Mouse (Mus musculus): ENCODE results near the gene 9530068E07Rik. TPM values are rescaled to one million over a fixed set of nuclear protein-coding genes. Genes with fewer than 3 reads are reported as not detected.

Gene 9530068E07Rik
- total RNA-seq, 2 experiments from 2014 or later, result 59.2 to 64.2 TPM

GRCm38 (mm10) chr11:52402566-52402965, 6.3 kb downstream of the 9530068E07Rik start:
- no peak for DNase-seq (ENCODE audit: extremely low spot score in 1 of 2, low spot score in 2 of 2)
- no peak for TF ChIP-seq CTCF (IDR thresholded peaks at IDR 0.05)
- Histone ChIP-seq H3K27ac (no peak overlapping the region), H3K4me3 (no peak overlapping the region)
- intact Hi-C loops (cut with DNase I), result no loop called here

GRCm38 (mm10) chr11:52404209-52404608, 8.0 kb downstream of the 9530068E07Rik start:
- TF ChIP-seq CTCF (IDR thresholded peaks at IDR 0.05), result no peak
- no peak overlapping the region for H3K27ac ChIP-seq
- H3K4me3 ChIP-seq, result no peak overlapping the region
- intact Hi-C loops (cut with DNase I), result no loop called here
- no peak for DNase-seq (ENCODE audit: extremely low spot score in 1 of 2, low spot score in 2 of 2)

- intact Hi-C loops (cut with DNase I), result no loop called here
- H3K4me3 ChIP-seq, result no peak overlapping the region
- TF ChIP-seq CTCF (IDR thresholded peaks at IDR 0.05), result no peak
- H3K27ac ChIP-seq, result no peak overlapping the region
- no peak for DNase-seq (ENCODE audit: extremely low spot score in 1 of 2, low spot score in 2 of 2)
These were observed 9.0 kb downstream of the 9530068E07Rik start for GRCm38 (mm10) chr11:52405196-52405688.

GRCm38 (mm10) chr11:52409316-52409715, 13.1 kb downstream of the 9530068E07Rik start:
- no peak for TF ChIP-seq CTCF (IDR thresholded peaks at IDR 0.05)
- Histone ChIP-seq H3K4me3 (no peak overlapping the region), H3K27ac (no peak overlapping the region)
- intact Hi-C loops (cut with DNase I), result no loop called here
- DNase-seq (ENCODE audit: extremely low spot score in 1 of 2, low spot score in 2 of 2), result no peak

- no peak for TF ChIP-seq CTCF (IDR thresholded peaks at IDR 0.05)
- no peak for DNase-seq (ENCODE audit: extremely low spot score in 1 of 2, low spot score in 2 of 2)
- no peak overlapping the region for H3K4me3 ChIP-seq
- intact Hi-C loops (cut with DNase I), result loop anchor here (10.0 kb wide), 1 partner anchor 1036 kb away; the partner anchor contains the start of genes Gm10447 and Shroom1
- H3K27ac ChIP-seq, result no peak overlapping the region
These were observed 22.1 kb downstream of the 9530068E07Rik start for GRCm38 (mm10) chr11:52418358-52418757.

- Histone ChIP-seq H3K4me3 (no peak overlapping the region), H3K27ac (no peak overlapping the region)
- intact Hi-C loops (cut with DNase I), result loop anchor here (10.0 kb wide), 1 partner anchor 1036 kb away; the partner anchor contains the start of genes Gm10447 and Shroom1
- DNase-seq (ENCODE audit: extremely low spot score in 1 of 2, low spot score in 2 of 2), result no peak
- TF ChIP-seq CTCF (IDR thresholded peaks at IDR 0.05), result no peak
These were observed 23.0 kb downstream of the 9530068E07Rik start for GRCm38 (mm10) chr11:52419246-52419645.

- H3K27ac ChIP-seq, result no peak overlapping the region
- intact Hi-C loops (cut with DNase I), result loop anchor here (10.0 kb wide), 2 partner anchors 725 to 1035 kb away; partner anchors contain the start of genes Gm10447 and Shroom1
- DNase-seq (ENCODE audit: extremely low spot score in 1 of 2, low spot score in 2 of 2), result no peak
- H3K4me3 ChIP-seq, result no peak overlapping the region
- no peak for TF ChIP-seq CTCF (IDR thresholded peaks at IDR 0.05)
These were observed 23.6 kb downstream of the 9530068E07Rik start for GRCm38 (mm10) chr11:52419861-52420260.

- intact Hi-C loops (cut with DNase I), result loop anchor here (1.0 to 10.0 kb wide), 3 partner anchors 612 to 835 kb away; no protein-coding TSS in a partner anchor
- no peak for TF ChIP-seq CTCF (IDR thresholded peaks at IDR 0.05)
- DNase-seq (ENCODE audit: extremely low spot score in 1 of 2, low spot score in 2 of 2), result no peak
- H3K4me3 ChIP-seq, result no peak overlapping the region
- no peak overlapping the region for H3K27ac ChIP-seq
These were observed 24.2 kb downstream of the 9530068E07Rik start for GRCm38 (mm10) chr11:52420296-52421052.

GRCm38 (mm10) chr11:52421053-52421778, 25.0 kb downstream of the 9530068E07Rik start:
- H3K4me3 ChIP-seq, result no peak overlapping the region
- intact Hi-C loops (cut with DNase I), result loop anchor here (1.0 to 10.0 kb wide), 3 partner anchors 611 to 834 kb away; no protein-coding TSS in a partner anchor
- no peak overlapping the region for H3K27ac ChIP-seq
- peak; percentile 76 for TF ChIP-seq CTCF (IDR thresholded peaks at IDR 0.05)
- peak; percentile 63 to 76 for DNase-seq (ENCODE audit: extremely low spot score in 1 of 2, low spot score in 2 of 2)

GRCm38 (mm10) chr11:52429440-52429839, 33.2 kb downstream of the 9530068E07Rik start:
- TF ChIP-seq CTCF (IDR thresholded peaks at IDR 0.05), result no peak
- no peak for DNase-seq (ENCODE audit: extremely low spot score in 1 of 2, low spot score in 2 of 2)
- H3K4me3 ChIP-seq, result no peak overlapping the region
- no peak overlapping the region for H3K27ac ChIP-seq
- intact Hi-C loops (cut with DNase I), result loop anchor here (10.0 kb wide), 1 partner anchor 715 kb away; no protein-coding TSS in a partner anchor

- TF ChIP-seq CTCF (IDR thresholded peaks at IDR 0.05), result no peak
- DNase-seq (ENCODE audit: extremely low spot score in 1 of 2, low spot score in 2 of 2), result no peak
- intact Hi-C loops (cut with DNase I), result loop anchor here (5.0 kb wide), 2 partner anchors 326 to 456 kb away; no protein-coding TSS in a partner anchor
These were observed 35.4 kb downstream of the 9530068E07Rik start for GRCm38 (mm10) chr11:52431594-52431993.

GRCm38 (mm10) chr11:52432148-52432547, 35.9 kb downstream of the 9530068E07Rik start:
- DNase-seq (ENCODE audit: extremely low spot score in 1 of 2, low spot score in 2 of 2), result no peak
- no peak for TF ChIP-seq CTCF (IDR thresholded peaks at IDR 0.05)
- H3K4me3 ChIP-seq, result no peak overlapping the region
- intact Hi-C loops (cut with DNase I), result loop anchor here (5.0 kb wide), 2 partner anchors 325 to 455 kb away; no protein-coding TSS in a partner anchor
- H3K27ac ChIP-seq, result no peak overlapping the region

More at GRCm38 (mm10) chr11:52431594-52431993, 35.4 kb downstream of the 9530068E07Rik start:
- Histone ChIP-seq H3K4me3 (no peak overlapping the region), H3K27ac (no peak overlapping the region)

All from left cerebral cortex, adult 2 months (tissue).